Mouse (Mus musculus) small intestine, adult 2 months (tissue): ENCODE data around the gene Prtn3.

Experiments
- CTCF ChIP-seq: fragments of 200-500 bp; IDR thresholded peaks from 2 replicates; pipeline ENCODE4 v1.5.1; 2012; ENCODE audit warnings: low read depth, mild to moderate bottlenecking, control low read depth, inconsistent platforms, low read length, moderate library complexity, mixed read lengths; ENCODE audit not compliant: insufficient replicate concordance, insufficient read length; ENCODE audit errors: extremely low read depth
- POLR2A ChIP-seq: fragments of 200-500 bp; IDR thresholded peaks from 2 replicates; pipeline ENCODE4 v1.6.1; 2012; ENCODE audit warnings: low read depth, mild to moderate bottlenecking, control low read depth, inconsistent platforms, low read length, moderate library complexity

DNA sequence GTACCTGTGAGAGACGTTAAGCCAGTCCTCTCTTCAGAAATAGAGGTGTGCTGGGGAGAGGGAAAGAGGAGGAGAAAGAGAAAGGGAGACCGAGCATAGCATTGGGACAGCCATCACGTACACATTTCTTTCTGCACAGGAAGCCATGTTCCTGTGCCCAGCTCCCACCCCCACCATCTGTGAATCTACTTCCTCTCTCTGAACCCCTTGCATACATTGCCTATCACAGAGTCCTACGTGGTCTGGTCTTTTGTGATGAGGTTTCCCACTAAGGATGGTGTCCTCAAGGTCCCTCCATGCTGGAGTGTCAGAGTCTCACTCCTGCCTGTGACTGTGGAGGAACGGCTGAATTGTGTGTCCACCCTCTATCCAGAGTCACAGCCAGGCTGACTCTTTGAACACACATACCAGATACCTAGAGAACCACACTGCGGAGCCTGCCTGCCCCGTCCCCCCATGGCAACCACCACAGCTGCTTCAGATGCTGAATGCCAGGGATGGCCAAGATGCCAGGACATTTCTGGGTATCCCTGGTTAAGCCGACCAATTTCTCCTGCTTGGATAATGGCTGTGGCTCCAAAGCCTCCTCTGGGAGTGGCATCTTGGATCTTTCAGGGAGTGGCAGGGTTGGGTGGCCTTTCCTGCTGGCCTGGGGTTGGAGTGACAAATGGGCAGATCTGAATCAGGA is 24.2 kb upstream of the Prtn3 start:
- TF ChIP-seq POLR2A (no peak), CTCF (no peak)
